Mouse (Mus musculus) myocyte (in vitro differentiated cells): ENCODE results near the gene Ltbp1. TPM values are rescaled to one million over a fixed set of nuclear protein-coding genes. Genes with fewer than 3 reads are reported as not detected.

ENCODE experiments used
- H3K27me3 ChIP-seq: one replicate; pipeline ENCODE4 v1.6.1; 2011; ENCODE audit not compliant: control insufficient read depth, insufficient read depth, insufficient read length
- H3K36me3 ChIP-seq: one replicate; pipeline ENCODE4 v1.6.1; 2011; ENCODE audit not compliant: control insufficient read depth, insufficient read depth
- H3K4me2 ChIP-seq: one replicate; pipeline ENCODE4 v1.6.1; 2011; ENCODE audit warnings: low read depth, control low read depth
- H3K4me3 ChIP-seq: one replicate; pipeline ENCODE4 v1.5.1; 2011; ENCODE audit warnings: mild to moderate bottlenecking, control low read depth, moderate library complexity
- H3K79me2 ChIP-seq: one replicate; pipeline ENCODE4 v1.6.1; 2011; ENCODE audit not compliant: control insufficient read depth, insufficient read depth
- H3ac ChIP-seq: one replicate; pipeline ENCODE4 v1.6.1; 2011; ENCODE audit not compliant: control insufficient read depth, insufficient read length
- CEBPB ChIP-seq: IDR thresholded peaks from 2 replicates; pipeline ENCODE4 v1.6.1; 2011; ENCODE audit warnings: mild to moderate bottlenecking, moderate library complexity; ENCODE audit not compliant: poor library complexity, insufficient read depth, severe bottlenecking
- E2F4 ChIP-seq: IDR thresholded peaks from one replicate; pipeline ENCODE4 v1.6.1; 2011; ENCODE audit warnings: mild to moderate bottlenecking, control low read depth, moderate library complexity; ENCODE audit not compliant: insufficient read depth
- MAX ChIP-seq: IDR thresholded peaks from one replicate; pipeline ENCODE4 v1.6.1; 2011; ENCODE audit warnings: low read depth, mild to moderate bottlenecking, control low read depth
- MYOD1 ChIP-seq, 3 experiments: IDR thresholded peaks; one replicate each; pipeline ENCODE4 v1.6.1; 2011; ENCODE audit warnings: control low read depth in 2 of 3, low read depth in 2 of 3, mild to moderate bottlenecking in 2 of 3, moderate library complexity in 1 of 3; ENCODE audit not compliant: insufficient read length in 2 of 3, control insufficient read depth in 1 of 3
- MYOG ChIP-seq, 3 experiments: IDR thresholded peaks; one replicate each; pipeline ENCODE4 v1.6.1; 2011; ENCODE audit warnings: control low read depth in 2 of 3, low read depth in 2 of 3, mild to moderate bottlenecking in 2 of 3; ENCODE audit not compliant: insufficient read length in 2 of 3, control insufficient read depth in 1 of 3, insufficient read depth in 1 of 3
- POLR2A ChIP-seq: IDR thresholded peaks from one replicate; pipeline ENCODE4 v1.6.1; 2011; ENCODE audit warnings: low read depth, mild to moderate bottlenecking, control low read depth, moderate library complexity; ENCODE audit not compliant: insufficient read length
- POLR2AphosphoS2 ChIP-seq: IDR thresholded peaks from one replicate; pipeline ENCODE4 v1.6.1; 2011; ENCODE audit warnings: low read depth, control low read depth; ENCODE audit not compliant: insufficient read length
- REST ChIP-seq: IDR thresholded peaks from one replicate; pipeline ENCODE4 v1.6.1; 2011; ENCODE audit warnings: mild to moderate bottlenecking, control low read depth, moderate library complexity; ENCODE audit not compliant: insufficient read depth, insufficient read length
- SRF ChIP-seq: IDR thresholded peaks from one replicate; pipeline ENCODE4 v1.6.1; 2011; ENCODE audit warnings: low read depth; ENCODE audit not compliant: control insufficient read depth, insufficient read length
- TCF12 ChIP-seq: IDR thresholded peaks from one replicate; pipeline ENCODE4 v1.6.1; 2011; ENCODE audit warnings: mild to moderate bottlenecking, control low read depth; ENCODE audit not compliant: poor library complexity, insufficient read depth, severe bottlenecking
- TCF3 ChIP-seq: IDR thresholded peaks from one replicate; pipeline ENCODE4 v1.6.1; 2011; ENCODE audit warnings: low read depth, control low read depth; ENCODE audit not compliant: insufficient read length
- USF1 ChIP-seq: IDR thresholded peaks from one replicate; pipeline ENCODE4 v1.6.1; 2011; ENCODE audit warnings: low read depth, mild to moderate bottlenecking, control low read depth, moderate library complexity
- polyA plus RNA-seq: library from polyadenylated mRNA; unstranded; fragments of >200 nt; fragmentation: generic; extraction: Trizol; gene quantifications from one replicate; pipeline ENCODE4 v1.2.1, GENCODE M21; 2012; ENCODE audit warnings: missing spikeins

Gene Ltbp1
- polyA plus RNA-seq, 1 experiment, result 19.4 TPM

DNA sequence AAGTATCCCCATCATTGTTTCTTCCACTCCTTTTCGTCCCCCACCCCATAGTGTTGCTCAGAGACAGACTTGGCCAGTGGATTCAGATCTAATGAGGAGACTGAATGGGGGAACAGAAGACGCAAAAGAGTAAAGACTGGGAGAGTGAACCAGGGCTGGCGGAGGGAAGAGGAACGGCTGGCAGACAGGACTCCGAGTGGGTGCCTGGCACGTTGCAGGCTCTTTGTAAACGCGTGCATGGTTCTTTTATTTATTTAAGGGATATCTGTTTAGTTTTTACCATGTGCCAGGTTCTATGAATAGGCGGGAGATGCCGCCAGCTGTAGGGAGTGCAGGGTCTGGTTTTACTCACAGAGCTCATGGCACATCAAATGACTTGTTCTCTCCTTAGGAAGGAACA is 8.5 kb downstream of the Ltbp1 start:
- no peak overlapping the region for H3K4me2 ChIP-seq
- no peak for TF ChIP-seq USF1
- no peak for TF ChIP-seq CEBPB
- TF ChIP-seq REST, result no peak
- no peak for TF ChIP-seq MAX
- TF ChIP-seq E2F4, result no peak
- no peaks in the 10 kb centered on the region for H3K36me3 ChIP-seq
- H3K27me3 ChIP-seq, result no peaks in the 10 kb centered on the region
- no peak overlapping the region for H3K4me3 ChIP-seq
- H3ac ChIP-seq, result no peak overlapping the region
- H3K79me2 ChIP-seq, result no peaks in the 10 kb centered on the region

DNA sequence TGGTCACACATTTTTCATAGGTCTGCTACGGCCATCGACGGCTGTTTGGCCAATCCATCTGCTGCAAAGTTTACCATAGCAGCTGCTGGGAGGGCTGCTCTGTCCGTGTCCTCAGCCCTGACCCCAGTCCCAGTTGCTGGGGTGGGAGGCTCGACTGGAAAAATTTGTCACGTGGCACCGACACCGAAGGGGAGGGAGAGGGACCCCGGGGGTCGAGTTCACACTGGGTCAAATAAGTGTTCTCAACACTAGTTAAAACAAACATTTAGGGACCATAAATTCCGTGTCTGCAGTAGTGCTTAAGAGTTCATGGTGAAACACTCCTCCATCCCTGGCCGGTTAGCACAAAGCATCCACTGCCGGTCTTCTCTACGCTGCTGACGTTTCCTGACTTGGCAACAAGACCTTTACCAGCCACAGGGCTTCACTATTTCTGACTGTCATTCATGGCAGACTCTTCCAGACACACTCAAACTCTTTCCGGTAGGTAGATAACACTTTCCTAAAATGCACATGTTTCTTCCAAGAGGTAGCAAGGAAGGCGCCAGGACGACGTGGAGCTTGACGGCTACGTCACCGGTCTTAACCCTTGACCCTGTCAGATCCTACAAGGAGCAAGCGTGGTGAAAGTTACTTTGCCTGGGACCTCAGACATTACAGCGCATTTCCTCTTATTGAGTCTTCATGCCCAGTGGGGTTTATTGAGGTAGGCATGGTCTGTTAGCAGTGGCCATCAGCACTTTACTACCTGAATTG is 9.4 kb downstream of the Ltbp1 start:
- no peak overlapping the region for H3K4me3 ChIP-seq
- no peak overlapping the region for H3ac ChIP-seq
- no peak overlapping the region for H3K4me2 ChIP-seq
- H3K36me3 ChIP-seq, result no peaks in the 10 kb centered on the region
- no peaks in the 10 kb centered on the region for H3K27me3 ChIP-seq
- no peaks in the 10 kb centered on the region for H3K79me2 ChIP-seq
- no peak for TF ChIP-seq E2F4
- TF ChIP-seq MYOG (IDR thresholded peaks at IDR 0.05; ENCODE audit: control insufficient read depth in 1 of 3, insufficient read depth in 1 of 3, insufficient read length in 2 of 3, low read depth in 2 of 3), result no peak
- TF ChIP-seq CEBPB, result no peak
- no peak for TF ChIP-seq SRF
- no peak for TF ChIP-seq MYOD1 (IDR thresholded peaks at IDR 0.05; ENCODE audit: control insufficient read depth in 1 of 3, insufficient read length in 2 of 3, low read depth in 2 of 3)
- no peak for TF ChIP-seq MAX
- no peak for TF ChIP-seq TCF12
- no peak for TF ChIP-seq POLR2A
- TF ChIP-seq POLR2AphosphoS2, result no peak
- TF ChIP-seq USF1, result no peak
- no peak for TF ChIP-seq TCF3
- TF ChIP-seq REST, result no peak

DNA sequence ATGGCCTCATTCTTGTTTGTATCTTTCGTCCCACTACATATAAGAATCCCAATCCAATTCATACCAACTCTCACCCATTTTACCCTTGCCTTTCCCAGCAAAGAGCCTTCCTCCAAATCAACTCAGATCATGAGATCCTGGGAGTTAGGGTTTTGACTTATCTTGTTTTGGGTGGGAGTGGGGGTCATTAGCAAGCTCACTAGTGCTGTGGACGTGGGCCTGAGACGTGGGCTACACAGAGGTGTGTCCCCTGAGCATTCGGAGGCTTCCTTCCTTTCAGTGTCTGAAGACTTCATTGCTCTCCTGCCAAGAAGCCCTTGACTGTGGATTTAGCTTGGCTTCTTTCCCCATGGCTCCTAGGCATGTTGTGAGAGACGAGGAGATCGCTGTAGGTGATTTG is 10.2 kb downstream of the Ltbp1 start:
- no peak overlapping the region for H3ac ChIP-seq
- TF ChIP-seq USF1 (no peak), MYOG (IDR thresholded peaks at IDR 0.05; ENCODE audit: control insufficient read depth in 1 of 3, insufficient read depth in 1 of 3, insufficient read length in 2 of 3, low read depth in 2 of 3) (no peak), SRF (no peak), POLR2AphosphoS2 (no peak), MAX (no peak), POLR2A (no peak), TCF3 (no peak), REST (no peak), TCF12 (no peak), CEBPB (no peak), MYOD1 (IDR thresholded peaks at IDR 0.05; ENCODE audit: control insufficient read depth in 1 of 3, insufficient read length in 2 of 3, low read depth in 2 of 3) (no peak), E2F4 (no peak)
- no peaks in the 10 kb centered on the region for H3K36me3 ChIP-seq
- H3K27me3 ChIP-seq, result no peaks in the 10 kb centered on the region
- no peaks in the 10 kb centered on the region for H3K79me2 ChIP-seq
- H3K4me3 ChIP-seq, result no peak overlapping the region
- H3K4me2 ChIP-seq, result no peak overlapping the region

DNA sequence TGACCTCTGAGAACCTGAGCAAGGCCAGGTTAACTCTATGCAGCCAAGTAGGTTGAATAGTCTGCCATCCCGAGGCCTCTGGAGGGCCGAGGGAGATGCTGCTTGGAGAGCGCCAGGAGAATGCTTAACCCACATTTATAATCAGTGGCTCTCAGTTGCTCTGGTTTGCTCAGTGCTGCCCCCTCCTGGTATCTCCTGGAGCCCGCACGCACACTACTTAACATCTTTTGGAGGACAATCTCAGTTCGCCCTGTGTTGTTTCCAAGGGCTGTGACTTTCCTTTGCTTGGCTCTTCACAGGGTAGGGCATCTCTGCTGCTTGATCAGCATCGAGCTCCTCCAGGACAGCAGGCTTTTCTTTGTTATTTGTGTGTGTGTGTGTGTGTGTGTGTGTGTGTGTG is 12.1 kb downstream of the Ltbp1 start:
- H3K79me2 ChIP-seq, result no peaks in the 10 kb centered on the region

DNA sequence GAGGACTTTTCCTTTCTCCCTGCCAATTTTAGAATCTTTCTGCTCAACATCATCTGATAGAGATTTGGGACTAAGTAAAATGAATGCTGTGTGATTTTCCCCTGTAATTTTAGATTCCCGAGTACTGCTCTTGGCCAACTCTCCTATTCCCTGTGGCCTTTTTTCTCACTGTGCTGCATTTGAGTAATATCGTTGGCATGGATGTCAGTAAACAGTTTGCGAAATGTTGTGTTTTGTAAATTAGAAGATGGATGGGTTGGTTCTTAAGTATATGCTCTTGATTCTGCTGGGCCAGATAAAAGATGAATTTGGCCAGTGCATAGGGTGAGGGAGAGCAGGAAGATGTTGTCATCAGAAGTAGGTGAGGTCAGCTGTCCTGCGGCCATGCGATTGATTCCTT is 12.8 kb downstream of the Ltbp1 start:
- Histone ChIP-seq H3ac (no peak overlapping the region), H3K36me3 (no peaks in the 10 kb centered on the region), H3K4me3 (no peak overlapping the region), H3K27me3 (no peaks in the 10 kb centered on the region), H3K4me2 (no peak overlapping the region), H3K79me2 (no peaks in the 10 kb centered on the region)
- no peak for TF ChIP-seq TCF12
- TF ChIP-seq POLR2A, result no peak
- no peak for TF ChIP-seq REST
- TF ChIP-seq TCF3, result no peak
- no peak for TF ChIP-seq USF1
- TF ChIP-seq E2F4, result no peak
- no peak for TF ChIP-seq POLR2AphosphoS2
- TF ChIP-seq MAX, result no peak
- no peak for TF ChIP-seq MYOG (IDR thresholded peaks at IDR 0.05; ENCODE audit: control insufficient read depth in 1 of 3, insufficient read depth in 1 of 3, insufficient read length in 2 of 3, low read depth in 2 of 3)
- no peak for TF ChIP-seq CEBPB
- TF ChIP-seq MYOD1 (IDR thresholded peaks at IDR 0.05; ENCODE audit: control insufficient read depth in 1 of 3, insufficient read length in 2 of 3, low read depth in 2 of 3), result no peak
- no peak for TF ChIP-seq SRF

More for the DNA sequence above, 12.1 kb downstream of the Ltbp1 start:
- Histone ChIP-seq H3ac (no peak overlapping the region), H3K4me3 (no peak overlapping the region), H3K36me3 (no peaks in the 10 kb centered on the region), H3K27me3 (no peaks in the 10 kb centered on the region), H3K4me2 (no peak overlapping the region)
- no peak for TF ChIP-seq USF1
- no peak for TF ChIP-seq CEBPB
